Mouse (Mus musculus) bone marrow, adult 2 months (tissue): ENCODE results near the gene Rad51b.

Experiments used
- CTCF ChIP-seq: fragments of 200-500 bp; IDR thresholded peaks from 2 replicates; pipeline ENCODE4 v1.5.1; 2011; ENCODE audit warnings: low read length, control low read depth; ENCODE audit not compliant: control insufficient read depth, insufficient read depth
- POLR2A ChIP-seq: fragments of 200-500 bp; IDR thresholded peaks from 2 replicates; pipeline ENCODE4 v1.6.1; 2011; ENCODE audit warnings: low read depth, mild to moderate bottlenecking, control low read depth, low read length, borderline replicate concordance; ENCODE audit not compliant: control insufficient read depth

DNA sequence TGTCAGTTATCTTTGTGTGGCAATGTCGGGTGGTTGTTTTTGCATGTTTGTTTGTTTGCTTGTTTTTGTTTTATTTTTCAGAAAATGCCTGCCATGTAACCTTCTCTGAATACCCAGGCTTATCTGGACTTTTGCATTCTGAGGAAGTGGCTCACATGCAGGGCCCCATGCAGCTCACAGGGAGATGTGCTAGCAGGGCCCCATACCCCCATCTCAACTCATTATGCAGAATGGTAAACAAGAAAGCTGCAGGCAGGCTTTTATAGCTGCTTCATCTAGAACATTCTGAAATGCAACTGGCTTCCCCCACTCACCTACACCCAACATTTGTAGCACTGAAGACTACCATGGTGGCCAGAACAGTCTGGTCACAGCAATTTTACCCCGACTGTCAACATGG lies 557.4 kb downstream of the Rad51b start:
- TF ChIP-seq POLR2A (no peak), CTCF (no peak)
